19 mouse cellular contexts compared by ENCODE assay signal in the genomic region with DNA sequence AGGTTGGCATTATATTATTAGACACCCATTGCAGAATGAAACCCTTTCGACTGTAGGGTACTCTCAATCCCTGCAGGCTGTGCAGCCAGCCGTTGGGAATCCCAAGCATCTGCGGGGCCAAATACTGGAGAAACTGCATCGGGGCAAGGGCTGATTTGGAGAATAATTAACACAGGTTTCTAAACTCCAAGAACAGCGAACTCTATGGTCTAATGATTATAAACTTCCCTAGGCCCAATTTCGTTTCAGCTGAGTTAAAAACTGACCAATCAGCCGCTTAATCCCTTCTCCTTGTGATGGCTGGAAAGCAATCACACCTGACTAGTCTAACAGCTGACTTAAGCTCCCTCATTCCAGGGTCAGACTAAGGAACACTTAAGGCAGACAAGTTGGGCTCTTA. TPM values are rescaled to one million over a fixed set of nuclear protein-coding genes. Genes with fewer than 3 reads are reported as not detected.
A peak's percentile ranks its signal among the peaks of the same experiment; 100 is the strongest.
DNase-seq lines count a peak whose midpoint lies in the region; ATAC-seq lines count a peak whose summit lies in the region.
"Had no signal": no experiment of that assay in that cellular context is flagged by ENCODE, and none has a peak within 500 bp of the region (broad histone marks: within the 10 kb centered on the region; RNA-seq: fewer than 3 reads in every experiment).

No protein-coding gene starts in this region.

- peaks cover 49% of the 10 kb centered on the region for H3K4me1 ChIP-seq in heart, embryonic 15.5 days (replicated peaks)
- H3K4me1 ChIP-seq in embryonic facial prominence, embryonic 12.5 days = peaks cover 32% of the 10 kb centered on the region
- peaks cover 33% of the 10 kb centered on the region for H3K4me1 ChIP-seq in limb, embryonic 13.5 days

- peaks cover 5% of the 10 kb centered on the region; the same call in 1 of the 2 replicates for H3K36me3 ChIP-seq in heart, embryonic 15.5 days
- H3K36me3 ChIP-seq in embryonic facial prominence, embryonic 12.5 days = 0 out of 2 replicates have a peak, but pooled peaks cover 5% of the 10 kb centered on the region
- H3K36me3 ChIP-seq in limb, embryonic 13.5 days = peaks cover 5% of the 10 kb centered on the region; the same call in 1 of the 2 replicates
- H3K36me3 ChIP-seq: forebrain, embryonic 15.5 days had no signal

- H3K4me3 ChIP-seq in heart, embryonic 15.5 days = peak overlapping the region; percentile 80; the same call in 1 of the 2 replicates
- 0 out of 2 replicates have a peak overlapping the region, but pooled peaks have one; percentile 70 for H3K4me3 ChIP-seq in embryonic facial prominence, embryonic 12.5 days
- H3K4me3 ChIP-seq in limb, embryonic 13.5 days = peak overlapping the region; percentile 69; the same call in 1 of the 2 replicates

- WGBS in heart, embryonic 15.5 days = 55% methylated on average over 7 of the region's 7 CpGs
- WGBS in embryonic facial prominence, embryonic 12.5 days = 30% methylated on average over 7 of the region's 7 CpGs
- 34% methylated on average over 7 of the region's 7 CpGs for WGBS in limb, embryonic 13.5 days

- H3K9me3 ChIP-seq in heart, embryonic 15.5 days (replicated peaks) = no peaks in the 10 kb centered on the region
- no peaks in the 10 kb centered on the region for H3K9me3 ChIP-seq in embryonic facial prominence, embryonic 12.5 days
- H3K9me3 ChIP-seq in limb, embryonic 13.5 days = no peaks in the 10 kb centered on the region
- H3K9me3 ChIP-seq: forebrain, embryonic 15.5 days had no signal

- no peak for ATAC-seq in heart, embryonic 15.5 days (replicated peaks; ENCODE audit: insufficient number of reproducible peaks, insufficient read depth, low FRiP score, low read depth)
- no peak for ATAC-seq in embryonic facial prominence, embryonic 12.5 days (ENCODE audit: insufficient number of reproducible peaks, insufficient read depth, low FRiP score, low TSS enrichment)
- ATAC-seq in limb, embryonic 13.5 days (ENCODE audit: low FRiP score, low read depth) = no peak
- ATAC-seq: forebrain, embryonic 15.5 days had no signal

- no peaks in the 10 kb centered on the region for H3K27me3 ChIP-seq in heart, embryonic 15.5 days
- H3K27me3 ChIP-seq in embryonic facial prominence, embryonic 12.5 days = 0 out of 2 replicates have a peak, but pooled peaks cover 3% of the 10 kb centered on the region
- peaks cover 13% of the 10 kb centered on the region for H3K27me3 ChIP-seq in limb, embryonic 13.5 days

- peak overlapping the region; percentile 94; the same call in 1 of the 2 replicates for H3K27ac ChIP-seq in heart, embryonic 15.5 days
- no peak overlapping the region for H3K27ac ChIP-seq in embryonic facial prominence, embryonic 12.5 days
- no peak overlapping the region for H3K27ac ChIP-seq in limb, embryonic 13.5 days
- H3K27ac ChIP-seq: forebrain, embryonic 15.5 days had no signal

- no peak overlapping the region for H3K9ac ChIP-seq in heart, embryonic 15.5 days
- no peak overlapping the region for H3K9ac ChIP-seq in embryonic facial prominence, embryonic 12.5 days
- H3K9ac ChIP-seq in limb, embryonic 13.5 days = no peak overlapping the region
- H3K9ac ChIP-seq: forebrain, embryonic 15.5 days had no signal

- H3K4me2 ChIP-seq in heart, embryonic 15.5 days = peak overlapping the region; percentile 78
- H3K4me2 ChIP-seq in embryonic facial prominence, embryonic 12.5 days (replicated peaks) = peak overlapping the region; percentile 87
- peak overlapping the region; percentile 89 for H3K4me2 ChIP-seq in limb, embryonic 13.5 days (replicated peaks)

- intact Hi-C loops in heart, postnatal 36 days (cut with DNase I) = loop anchor here (2.0 kb wide), 1 partner anchor 73 kb away; no protein-coding TSS in a partner anchor

- no peak for DNase-seq in heart, postnatal 36 days
- peak; percentile 93 for DNase-seq in kidney, adult 9 months
- no peak for DNase-seq in adipocyte (ENCODE audit: low spot score)
- DNase-seq in T-cell, adult 2 months (ENCODE audit: low spot score) = no peak
- no peak for DNase-seq in thymus, postnatal 10 days (ENCODE audit: low spot score in 2 of 2)
- DNase-seq: cerebellum, adult 18-20 months; right cerebral cortex, postnatal 4 days had no signal

RNA-seq across cellular contexts. Expression of gene Lamb1, which starts 1.1 kb away (rescaled TPM):
- polyA plus RNA-seq in heart, embryonic 15.5 days (2015; fragmentation: Nextera tagmentation; extraction: Ambion mirVana) = 90.9 and 99.5 TPM in 2 replicates
- total RNA-seq in heart, postnatal 36 days (2021) = 10 to 100 TPM; 75.8 to 81.2 TPM
- polyA plus RNA-seq in embryonic facial prominence, embryonic 12.5 days (2016; fragmentation: Nextera tagmentation; extraction: Ambion mirVana) = 80.8 and 82.3 TPM in 2 replicates
- polyA plus RNA-seq in limb, embryonic 13.5 days (2015; fragmentation: Nextera tagmentation; extraction: Ambion mirVana) = 62.1 and 71.9 TPM in 2 replicates
- total RNA-seq: granulocyte monocyte progenitor cell, adult 5-6 weeks had no signal

RNA-seq across cellular contexts. Expression of gene Gm6993, which starts 23.4 kb away (rescaled TPM):
- polyA plus RNA-seq in heart, embryonic 15.5 days (2015; fragmentation: Nextera tagmentation; extraction: Ambion mirVana) = not detected in 2 replicates
- total RNA-seq in heart, postnatal 36 days (2021) = not detected
- polyA plus RNA-seq in embryonic facial prominence, embryonic 12.5 days (2016; fragmentation: Nextera tagmentation; extraction: Ambion mirVana) = not detected in 2 replicates
- polyA plus RNA-seq in limb, embryonic 13.5 days (2015; fragmentation: Nextera tagmentation; extraction: Ambion mirVana) = not detected in 2 replicates
- total RNA-seq: adrenal gland, postnatal 4 days; granulocyte monocyte progenitor cell, adult 5-6 weeks; left cerebral cortex, postnatal 14 days had no signal
- polyA plus RNA-seq: embryonic facial prominence, embryonic 11.5 days; forebrain, embryonic 15.5 days; large intestine, adult 2 months; lung, postnatal 0 days; midbrain, embryonic 14.5 days; testis, adult 2 months had no signal
